Mouse (Mus musculus): ENCODE measurements around the gene Gm14137. TPM values are rescaled to one million over a fixed set of nuclear protein-coding genes. Genes with fewer than 3 reads are reported as not detected.

Gene Gm14137
- polyA plus RNA-seq, 1 experiment, result not detected

GRCm38 (mm10) chr2:119155388-119155787 is 18.9 kb upstream of the Gm14137 start:
- WGBS, result 75% methylated on average over 9 of the region's 9 CpGs
- H3K27me3 ChIP-seq (ENCODE audit: control insufficient read depth, insufficient read depth, low read length), result no peaks in the 10 kb centered on the region
- H3K4me1 ChIP-seq (ENCODE audit: control insufficient read depth, insufficient read depth, low read length), result peaks cover 3% of the 10 kb centered on the region
- DNase-seq, result no peak
- TF ChIP-seq POLR2A (IDR thresholded peaks at IDR 0.05; ENCODE audit: borderline replicate concordance, insufficient read depth, low read length), result no peak
- no peak for TF ChIP-seq CTCF (IDR thresholded peaks at IDR 0.05; ENCODE audit: borderline replicate concordance, insufficient read depth, low read depth, low read length)
- no peak overlapping the region for H3K27ac ChIP-seq (ENCODE audit: insufficient read depth, low read length)
- no peak overlapping the region for H3K4me3 ChIP-seq (replicated peaks; ENCODE audit: insufficient read depth, low read depth, low read length)

GRCm38 (mm10) chr2:119156081-119156680 is 18.1 kb upstream of the Gm14137 start:
- DNase-seq, result no peak
- WGBS, result 4% methylated on average over 34 of the region's 34 CpGs

GRCm38 (mm10) chr2:119156681-119157572 is 17.4 kb upstream of the Gm14137 start, which contains the start of gene Rmdn3:
Gene Rmdn3 (minus strand): TSS chr2:119157034.
- no peaks in the 10 kb centered on the region for H3K27me3 ChIP-seq (ENCODE audit: control insufficient read depth, insufficient read depth, low read length)
- peak; percentile 95 to 97 for DNase-seq
- under 1% methylated on average over 57 of the region's 57 CpGs for WGBS
- H3K4me1 ChIP-seq (ENCODE audit: control insufficient read depth, insufficient read depth, low read length), result peaks cover 3% of the 10 kb centered on the region
- TF ChIP-seq POLR2A (IDR thresholded peaks at IDR 0.05; ENCODE audit: borderline replicate concordance, insufficient read depth, low read length) (peak; percentile 93), CTCF (IDR thresholded peaks at IDR 0.05; ENCODE audit: borderline replicate concordance, insufficient read depth, low read depth, low read length) (no peak)
- peak within 1 kb of the TSS; percentile 8 for H3K27ac ChIP-seq (ENCODE audit: insufficient read depth, low read length)
- peak within 1 kb of the TSS; percentile 80 for H3K4me3 ChIP-seq (replicated peaks; ENCODE audit: insufficient read depth, low read depth, low read length)

More at GRCm38 (mm10) chr2:119156081-119156680, 18.1 kb upstream of the Gm14137 start:
- peaks cover 3% of the 10 kb centered on the region for H3K4me1 ChIP-seq (ENCODE audit: control insufficient read depth, insufficient read depth, low read length)
- no peaks in the 10 kb centered on the region for H3K27me3 ChIP-seq (ENCODE audit: control insufficient read depth, insufficient read depth, low read length)
- peak overlapping the region; percentile 80 for H3K4me3 ChIP-seq (replicated peaks; ENCODE audit: insufficient read depth, low read depth, low read length)
- peak overlapping the region; percentile 8 for H3K27ac ChIP-seq (ENCODE audit: insufficient read depth, low read length)
- TF ChIP-seq POLR2A (IDR thresholded peaks at IDR 0.05; ENCODE audit: borderline replicate concordance, insufficient read depth, low read length), result no peak
- TF ChIP-seq CTCF (IDR thresholded peaks at IDR 0.05; ENCODE audit: borderline replicate concordance, insufficient read depth, low read depth, low read length), result no peak

- Histone ChIP-seq H3K27me3 (ENCODE audit: control insufficient read depth, insufficient read depth, low read length) (no peaks in the 10 kb centered on the region), H3K4me3 (replicated peaks; ENCODE audit: insufficient read depth, low read depth, low read length) (no peak overlapping the region), H3K4me1 (ENCODE audit: control insufficient read depth, insufficient read depth, low read length) (peaks cover 3% of the 10 kb centered on the region), H3K27ac (ENCODE audit: insufficient read depth, low read length) (no peak overlapping the region)
- DNase-seq, result no peak
- TF ChIP-seq POLR2A (IDR thresholded peaks at IDR 0.05; ENCODE audit: borderline replicate concordance, insufficient read depth, low read length) (no peak), CTCF (IDR thresholded peaks at IDR 0.05; ENCODE audit: borderline replicate concordance, insufficient read depth, low read depth, low read length) (no peak)
Observed at GRCm38 (mm10) chr2:119157836-119158235, 16.5 kb upstream of the Gm14137 start.

- Histone ChIP-seq H3K4me1 (ENCODE audit: control insufficient read depth, insufficient read depth, low read length) (no peaks in the 10 kb centered on the region), H3K27ac (ENCODE audit: insufficient read depth, low read length) (no peak overlapping the region), H3K27me3 (ENCODE audit: control insufficient read depth, insufficient read depth, low read length) (0 out of 2 replicates have a peak, but pooled peaks cover 1% of the 10 kb centered on the region), H3K4me3 (replicated peaks; ENCODE audit: insufficient read depth, low read depth, low read length) (no peak overlapping the region)
- no peak for DNase-seq
- TF ChIP-seq CTCF (IDR thresholded peaks at IDR 0.05; ENCODE audit: borderline replicate concordance, insufficient read depth, low read depth, low read length), result no peak
- no peak for TF ChIP-seq POLR2A (IDR thresholded peaks at IDR 0.05; ENCODE audit: borderline replicate concordance, insufficient read depth, low read length)
- 29% methylated on average over 2 of the region's 2 CpGs for WGBS
Observed at GRCm38 (mm10) chr2:119161247-119161646, 13.1 kb upstream of the Gm14137 start.

- Histone ChIP-seq H3K4me3 (replicated peaks; ENCODE audit: insufficient read depth, low read depth, low read length) (no peak overlapping the region), H3K4me1 (ENCODE audit: control insufficient read depth, insufficient read depth, low read length) (peaks cover 3% of the 10 kb centered on the region; the same call in 1 of the 2 replicates), H3K27me3 (ENCODE audit: control insufficient read depth, insufficient read depth, low read length) (0 out of 2 replicates have a peak, but pooled peaks cover 1% of the 10 kb centered on the region), H3K27ac (ENCODE audit: insufficient read depth, low read length) (no peak overlapping the region)
- WGBS, result 66% methylated on average over 3 of the region's 3 CpGs
- no peak for TF ChIP-seq POLR2A (IDR thresholded peaks at IDR 0.05; ENCODE audit: borderline replicate concordance, insufficient read depth, low read length)
- TF ChIP-seq CTCF (IDR thresholded peaks at IDR 0.05; ENCODE audit: borderline replicate concordance, insufficient read depth, low read depth, low read length), result no peak
- no peak for DNase-seq
Observed at GRCm38 (mm10) chr2:119163135-119163534, 11.2 kb upstream of the Gm14137 start.

- WGBS, result 88% methylated on average over 4 of the region's 4 CpGs
- Histone ChIP-seq H3K4me3 (replicated peaks; ENCODE audit: insufficient read depth, low read depth, low read length) (no peak overlapping the region), H3K27me3 (ENCODE audit: control insufficient read depth, insufficient read depth, low read length) (0 out of 2 replicates have a peak, but pooled peaks cover 1% of the 10 kb centered on the region), H3K4me1 (ENCODE audit: control insufficient read depth, insufficient read depth, low read length) (peaks cover 3% of the 10 kb centered on the region; the same call in 1 of the 2 replicates), H3K27ac (ENCODE audit: insufficient read depth, low read length) (no peak overlapping the region)
- DNase-seq, result no peak
- TF ChIP-seq POLR2A (IDR thresholded peaks at IDR 0.05; ENCODE audit: borderline replicate concordance, insufficient read depth, low read length) (no peak), CTCF (IDR thresholded peaks at IDR 0.05; ENCODE audit: borderline replicate concordance, insufficient read depth, low read depth, low read length) (no peak)
Observed at GRCm38 (mm10) chr2:119163999-119164398, 10.3 kb upstream of the Gm14137 start.
